Mouse (Mus musculus) limb, embryonic 10.5 days (tissue): ENCODE measurements at regions not wholly inside any gene's neighbourhood (a gene's known extent, or its start where the extent isn't known, plus 50 kb on each side); places are given as distances from the start of the nearest gene placed in this dataset.
A peak's percentile ranks its signal among the peaks of the same experiment; 100 is the strongest.

ENCODE experiments used
- DNase-seq: peaks from one replicate; pipeline ENCODE4 v3.0.0-alpha.2; 2017; ENCODE audit warnings: low spot score
- H3K27ac ChIP-seq: fragments of 300-500 bp; sonication (generic); 2 replicates; pipeline ENCODE4 v1.5.1; 2016; ENCODE audit warnings: mild to moderate bottlenecking
- H3K27me3 ChIP-seq: fragments of 300-500 bp; sonication (generic); 2 replicates; pipeline ENCODE4 v1.6.1; 2016; ENCODE audit warnings: low read depth, mild to moderate bottlenecking; ENCODE audit not compliant: poor library complexity, severe bottlenecking
- H3K36me3 ChIP-seq: fragments of 300-500 bp; sonication (generic); 2 replicates; pipeline ENCODE4 v1.6.1; 2016; ENCODE audit warnings: mild to moderate bottlenecking, moderate library complexity
- H3K4me1 ChIP-seq: fragments of 300-500 bp; sonication (generic); 2 replicates; pipeline ENCODE4 v1.6.1; 2016
- H3K4me3 ChIP-seq: fragments of 300-500 bp; sonication (generic); 2 replicates; pipeline ENCODE4 v1.5.1; 2016; ENCODE audit warnings: mild to moderate bottlenecking, moderate library complexity
- H3K9me3 ChIP-seq: fragments of 300-500 bp; sonication (generic); replicated peaks from 2 replicates; pipeline ENCODE4 v1.6.1; 2016; ENCODE audit warnings: mild to moderate bottlenecking
- WGBS: fragments of 180-500 bp; shearing (Covaris S2); methylation state at CpG from one replicate; pipeline ENCODE4 v1.1.7; 2016; 5-methylcytosine and 5-hydroxymethylcytosine counted together

DNA sequence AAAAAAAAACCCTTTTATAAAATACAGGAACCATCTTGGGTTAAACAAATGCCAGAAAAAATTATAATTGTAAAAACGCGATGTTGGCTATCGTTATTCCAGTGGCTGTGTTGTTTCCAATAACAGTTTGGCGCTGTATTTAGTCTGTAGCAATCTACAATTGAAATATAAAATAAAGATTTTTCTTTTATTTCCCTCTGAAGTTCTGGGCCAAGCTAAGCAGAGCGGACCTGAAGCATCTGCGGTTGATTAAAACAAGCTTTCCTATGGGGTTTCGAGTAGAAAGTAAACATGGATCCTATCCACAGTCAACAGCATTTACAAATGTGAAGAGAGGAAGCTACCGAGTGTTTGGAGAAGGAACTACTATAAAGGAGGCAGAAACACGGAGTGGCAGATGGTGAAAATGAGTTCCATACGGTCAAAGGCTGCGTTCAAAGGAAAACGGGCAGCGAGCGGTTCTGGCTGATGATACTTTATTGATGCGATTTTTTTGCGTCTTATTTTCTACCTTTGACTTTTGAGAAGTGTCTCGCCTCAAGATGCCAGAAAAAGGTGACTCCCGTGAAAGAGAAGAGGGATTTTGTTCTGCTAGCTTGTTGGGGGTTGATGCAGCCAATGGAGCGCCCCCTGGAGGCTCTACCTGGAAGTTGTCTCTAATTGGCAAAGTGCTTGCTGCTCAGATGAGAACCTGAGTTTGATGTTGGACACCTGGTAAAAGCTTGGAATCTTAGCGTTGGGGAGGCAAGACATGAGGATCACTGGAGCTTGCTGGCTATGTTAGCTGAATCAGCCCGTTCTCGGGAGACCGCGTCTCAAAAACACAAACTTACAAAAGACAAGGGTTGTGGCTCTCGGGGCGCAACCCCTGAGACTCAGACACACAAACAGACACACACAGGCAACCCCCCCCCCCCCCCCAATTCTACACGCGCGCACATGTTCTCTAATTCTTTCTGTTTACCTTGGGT is 96.7 kb upstream of the Psmd7 start:
- peak overlapping the region; percentile 71 for H3K27ac ChIP-seq
- H3K4me3 ChIP-seq = peak overlapping the region; percentile 35
- WGBS = 47% methylated on average over 29 of the region's 29 CpGs

DNA sequence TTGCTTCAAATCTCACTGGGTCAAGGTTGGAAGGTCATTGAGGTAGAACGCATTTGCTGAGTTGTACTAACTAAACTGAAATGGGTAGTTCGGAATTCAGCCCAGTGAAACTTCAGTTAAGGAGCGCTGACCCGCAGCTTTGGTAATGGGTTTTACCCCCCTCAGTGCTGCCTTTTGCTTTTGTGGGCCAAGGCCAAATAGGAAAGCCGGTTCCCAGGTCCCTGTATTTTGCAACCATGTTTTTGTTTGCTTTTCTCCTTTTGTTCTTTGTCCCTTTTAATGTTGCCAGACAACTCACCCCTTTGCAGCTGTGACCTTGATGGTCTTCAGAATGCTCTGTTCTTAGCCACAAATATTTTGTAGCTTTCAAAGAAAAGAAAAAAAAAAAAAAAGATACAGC is 98.7 kb upstream of the Psmd7 start:
- Histone ChIP-seq H3K36me3 (no peaks in the 10 kb centered on the region), H3K27me3 (no peaks in the 10 kb centered on the region), H3K9me3 (no peaks in the 10 kb centered on the region), H3K4me1 (peaks cover 14% of the 10 kb centered on the region; the same call in 1 of the 2 replicates), H3K4me3 (no peak overlapping the region), H3K27ac (no peak overlapping the region)
- no peak for DNase-seq
- WGBS = 84% methylated on average over 5 of the region's 5 CpGs

More for the DNA sequence above, 96.7 kb upstream of the Psmd7 start:
- Histone ChIP-seq H3K36me3 (no peaks in the 10 kb centered on the region), H3K4me1 (peaks cover 12% of the 10 kb centered on the region; the same call in 1 of the 2 replicates), H3K27me3 (no peaks in the 10 kb centered on the region), H3K9me3 (no peaks in the 10 kb centered on the region)
- peak; percentile 84 for DNase-seq

DNA sequence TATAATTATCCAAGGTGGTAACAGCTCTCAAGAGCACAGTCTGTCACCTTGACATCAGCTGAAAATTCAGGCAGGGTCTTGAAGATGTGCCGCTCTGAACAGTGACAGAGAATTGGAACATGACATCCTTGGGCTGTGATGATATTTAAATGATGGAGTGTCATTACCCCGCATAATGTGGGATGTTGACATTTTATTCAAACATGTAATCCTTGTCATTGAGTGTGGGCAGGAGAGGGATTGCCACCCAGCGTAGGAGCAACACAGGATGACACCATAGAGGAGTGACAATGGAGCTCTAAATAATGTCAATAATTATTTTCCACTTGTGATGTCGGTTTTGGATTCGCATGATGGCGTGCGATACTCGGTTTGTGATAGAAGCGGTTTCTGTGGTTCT is 99.3 kb upstream of the Psmd7 start:
- 96% methylated on average over 9 of the region's 9 CpGs for WGBS

DNA sequence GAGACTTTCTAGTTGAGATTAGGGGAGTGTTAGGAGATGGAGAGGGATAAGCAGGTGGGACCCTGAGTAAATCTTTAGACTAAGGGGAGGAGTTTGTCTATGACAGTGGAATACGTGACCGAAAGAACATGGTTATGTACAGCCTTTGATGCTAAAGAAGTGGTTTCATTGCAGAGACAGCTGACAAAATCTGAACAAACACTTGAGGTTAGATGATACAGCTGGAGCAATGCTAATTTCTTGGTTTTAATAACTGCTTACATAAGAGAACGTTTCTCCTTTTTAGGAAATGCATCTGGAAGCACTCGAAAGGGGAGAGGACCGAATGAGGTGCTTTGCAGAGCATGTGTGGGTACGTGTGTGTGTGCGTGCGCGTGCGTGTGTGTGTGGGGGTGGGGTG is 100.8 kb upstream of the Psmd7 start:
- H3K9me3 ChIP-seq = no peaks in the 10 kb centered on the region
- DNase-seq = no peak
- H3K27me3 ChIP-seq = no peaks in the 10 kb centered on the region
- H3K36me3 ChIP-seq = no peaks in the 10 kb centered on the region
- H3K27ac ChIP-seq = no peak overlapping the region
- peaks cover 12% of the 10 kb centered on the region; the same call in 1 of the 2 replicates for H3K4me1 ChIP-seq
- no peak overlapping the region for H3K4me3 ChIP-seq
- WGBS = 94% methylated on average over 10 of the region's 10 CpGs

More for the DNA sequence above, 99.3 kb upstream of the Psmd7 start:
- Histone ChIP-seq H3K4me1 (peaks cover 12% of the 10 kb centered on the region; the same call in 1 of the 2 replicates), H3K36me3 (no peaks in the 10 kb centered on the region), H3K27ac (no peak overlapping the region), H3K9me3 (no peaks in the 10 kb centered on the region), H3K4me3 (no peak overlapping the region), H3K27me3 (no peaks in the 10 kb centered on the region)
- DNase-seq = no peak

DNA sequence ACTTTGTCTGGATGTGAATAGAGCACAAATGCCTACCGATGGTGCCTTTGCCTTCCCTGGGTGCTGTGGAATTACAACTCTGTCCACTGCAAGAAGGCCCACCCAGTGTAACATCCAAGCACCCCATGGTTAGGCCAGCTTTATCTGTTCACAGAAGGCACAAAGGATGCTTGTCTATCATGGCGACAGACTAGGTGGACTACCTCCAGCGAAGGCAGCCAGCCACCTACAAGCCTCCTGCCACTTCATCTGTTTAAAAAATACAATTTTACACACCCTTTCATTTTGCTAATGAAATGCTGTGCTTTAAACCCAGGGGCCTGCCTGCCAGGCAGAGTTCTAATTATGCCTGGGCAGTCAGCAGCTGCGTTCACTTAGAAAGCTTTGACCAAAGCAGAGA is 103.0 kb upstream of the Psmd7 start:
- Histone ChIP-seq H3K27ac (0 out of 2 replicates have a peak overlapping the region, but pooled peaks have one; percentile 15), H3K4me1 (peaks cover 16% of the 10 kb centered on the region), H3K4me3 (no peak overlapping the region), H3K36me3 (no peaks in the 10 kb centered on the region), H3K9me3 (no peaks in the 10 kb centered on the region), H3K27me3 (no peaks in the 10 kb centered on the region)
- 85% methylated on average over 4 of the region's 4 CpGs for WGBS
- no peak for DNase-seq

DNA sequence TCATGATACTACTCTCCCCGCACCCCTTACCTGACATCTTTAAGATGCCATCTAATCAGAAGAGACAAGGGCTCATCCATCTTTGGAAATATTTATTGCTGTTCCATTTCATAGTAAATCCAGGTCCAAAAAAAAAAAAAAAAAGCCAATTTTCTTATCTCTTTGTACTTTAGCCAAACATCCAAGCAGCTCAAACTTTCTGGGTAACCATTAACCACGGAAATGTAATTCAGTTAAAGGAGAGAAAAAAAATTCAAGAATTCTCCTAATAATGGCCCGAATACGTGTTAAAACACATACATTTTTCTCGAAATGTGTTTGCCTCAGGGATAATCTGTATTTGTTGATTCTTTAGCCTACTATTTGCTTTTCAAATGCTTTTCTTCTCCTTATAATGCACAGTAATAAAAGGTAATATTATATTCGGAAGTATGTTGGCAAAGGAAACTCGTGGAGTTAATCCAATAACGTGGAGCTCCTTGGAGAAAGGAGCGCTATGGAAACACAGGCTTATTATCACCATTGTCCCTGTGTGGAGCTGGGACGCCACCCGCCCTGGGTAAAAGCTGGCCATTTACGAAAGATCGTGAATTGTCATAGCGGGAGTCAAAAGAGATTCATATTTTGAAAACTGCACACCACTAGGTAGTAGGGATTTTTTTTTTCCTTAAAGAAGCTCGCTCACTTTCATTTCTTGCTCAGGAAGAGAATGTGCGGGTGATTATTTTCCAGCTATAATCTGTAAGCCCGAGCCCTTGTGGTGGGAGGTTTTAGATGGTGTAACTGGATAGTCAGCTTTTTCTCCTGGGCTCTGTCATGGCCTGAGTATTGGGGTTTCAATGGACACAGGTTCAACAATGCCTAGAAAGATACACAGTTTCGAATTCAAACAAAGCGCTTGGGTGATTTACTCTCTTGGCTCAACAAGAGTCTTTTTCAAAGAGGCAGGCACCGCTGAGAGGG is 108.4 kb upstream of the Psmd7 start:
- no peak for DNase-seq
- H3K27ac ChIP-seq = no peak overlapping the region
- peaks cover 22% of the 10 kb centered on the region for H3K4me1 ChIP-seq
- H3K36me3 ChIP-seq = no peaks in the 10 kb centered on the region
- no peaks in the 10 kb centered on the region for H3K27me3 ChIP-seq
- no peaks in the 10 kb centered on the region for H3K9me3 ChIP-seq
- WGBS = 91% methylated on average over 20 of the region's 20 CpGs
- no peak overlapping the region for H3K4me3 ChIP-seq

DNA sequence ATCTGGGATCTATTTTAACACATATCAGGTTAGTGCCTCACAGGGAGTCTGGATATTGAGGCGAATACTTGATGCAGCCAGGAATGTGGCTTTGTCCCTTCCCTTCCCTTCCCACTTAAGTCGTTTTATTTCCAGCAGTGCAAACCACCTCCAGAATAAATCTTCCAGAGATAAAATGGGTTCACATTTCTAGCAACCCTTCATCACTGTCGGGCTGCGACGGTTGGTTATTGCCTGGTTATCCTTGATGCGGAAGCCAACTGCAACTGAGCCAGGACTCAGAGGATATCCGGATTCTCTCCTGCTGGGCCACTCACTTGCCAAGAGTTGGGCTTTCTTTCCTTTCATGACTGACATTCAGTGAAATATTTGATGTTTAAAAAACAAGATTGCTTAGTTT is 111.0 kb upstream of the Psmd7 start:
- no peak for DNase-seq
- Histone ChIP-seq H3K27me3 (no peaks in the 10 kb centered on the region), H3K9me3 (no peaks in the 10 kb centered on the region), H3K4me1 (peaks cover 22% of the 10 kb centered on the region), H3K36me3 (no peaks in the 10 kb centered on the region), H3K27ac (no peak overlapping the region), H3K4me3 (no peak overlapping the region)
- 45% methylated on average over 7 of the region's 7 CpGs for WGBS

DNA sequence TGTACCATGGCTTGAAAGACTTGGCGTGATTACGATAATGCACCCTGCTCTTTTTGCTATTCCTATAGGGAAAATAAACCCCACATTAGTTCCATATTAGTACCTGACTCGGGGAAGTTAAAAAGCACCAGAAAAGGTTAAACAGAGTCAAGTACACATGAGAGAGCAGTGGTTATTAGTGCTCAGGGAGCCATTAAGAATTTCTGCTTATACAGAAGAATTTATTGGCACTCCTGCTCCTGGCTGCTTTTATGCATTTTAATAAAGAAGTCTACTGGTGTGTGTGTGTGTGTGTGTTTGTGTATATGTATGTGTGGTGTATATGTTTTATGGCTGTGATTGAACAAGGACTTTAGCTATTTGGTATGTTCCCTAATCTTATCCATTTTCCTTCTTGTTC is 111.5 kb upstream of the Psmd7 start:
- no peak overlapping the region for H3K27ac ChIP-seq
- H3K27me3 ChIP-seq = no peaks in the 10 kb centered on the region
- no peak for DNase-seq
- WGBS = 84% methylated on average over 3 of the region's 3 CpGs
- peaks cover 21% of the 10 kb centered on the region for H3K4me1 ChIP-seq
- H3K36me3 ChIP-seq = no peaks in the 10 kb centered on the region
- H3K4me3 ChIP-seq = no peak overlapping the region
- H3K9me3 ChIP-seq = no peaks in the 10 kb centered on the region

DNA sequence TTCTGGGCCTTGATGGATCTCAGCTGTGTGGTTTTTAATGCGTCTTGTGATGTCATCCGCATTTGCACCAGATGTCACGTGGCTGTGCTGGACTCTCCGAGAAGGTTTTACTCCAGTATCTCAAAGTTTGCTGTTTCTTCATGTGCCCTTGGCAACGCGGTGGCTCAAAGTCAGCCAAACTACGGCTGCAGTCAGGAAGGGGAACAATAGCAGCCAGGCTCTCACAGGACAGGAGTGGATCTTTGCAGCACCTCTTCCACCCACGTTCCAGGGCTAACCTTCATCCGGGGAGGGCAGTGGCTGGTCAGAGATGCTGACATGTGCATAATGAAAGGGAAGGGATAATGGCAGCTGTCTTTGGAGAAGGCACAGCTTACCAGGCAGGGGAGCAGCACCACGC is 127.6 kb upstream of the Psmd7 start:
- H3K27me3 ChIP-seq = no peaks in the 10 kb centered on the region
- no peaks in the 10 kb centered on the region for H3K36me3 ChIP-seq
- H3K4me1 ChIP-seq = peaks cover 4% of the 10 kb centered on the region; the same call in 1 of the 2 replicates
- H3K27ac ChIP-seq = no peak overlapping the region
- WGBS = 90% methylated on average over 10 of the region's 10 CpGs
- DNase-seq = no peak
- H3K9me3 ChIP-seq = no peaks in the 10 kb centered on the region
- H3K4me3 ChIP-seq = no peak overlapping the region

DNA sequence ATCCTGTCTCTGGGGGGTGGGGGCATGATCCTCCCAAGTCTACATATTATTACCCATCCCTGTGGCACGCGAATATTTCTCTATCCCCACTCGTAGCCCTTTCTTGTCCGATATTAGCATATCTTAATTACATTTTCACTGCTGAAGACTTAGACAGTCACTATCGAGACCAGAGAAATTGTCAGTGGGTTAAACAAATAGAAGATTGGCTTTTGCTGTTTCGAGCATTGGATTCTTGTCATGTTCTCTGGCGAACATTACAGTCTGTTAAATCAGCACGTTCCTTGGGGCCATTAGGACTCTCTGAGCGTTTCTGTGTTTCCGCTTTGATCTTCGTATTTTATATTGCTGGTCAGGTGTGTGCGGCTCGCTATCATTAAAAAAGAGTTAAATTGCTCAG is 129.6 kb upstream of the Psmd7 start:
- Histone ChIP-seq H3K27me3 (no peaks in the 10 kb centered on the region), H3K4me1 (no peaks in the 10 kb centered on the region), H3K9me3 (no peaks in the 10 kb centered on the region), H3K27ac (no peak overlapping the region), H3K36me3 (no peaks in the 10 kb centered on the region), H3K4me3 (no peak overlapping the region)
- no peak for DNase-seq
- 90% methylated on average over 13 of the region's 13 CpGs for WGBS

DNA sequence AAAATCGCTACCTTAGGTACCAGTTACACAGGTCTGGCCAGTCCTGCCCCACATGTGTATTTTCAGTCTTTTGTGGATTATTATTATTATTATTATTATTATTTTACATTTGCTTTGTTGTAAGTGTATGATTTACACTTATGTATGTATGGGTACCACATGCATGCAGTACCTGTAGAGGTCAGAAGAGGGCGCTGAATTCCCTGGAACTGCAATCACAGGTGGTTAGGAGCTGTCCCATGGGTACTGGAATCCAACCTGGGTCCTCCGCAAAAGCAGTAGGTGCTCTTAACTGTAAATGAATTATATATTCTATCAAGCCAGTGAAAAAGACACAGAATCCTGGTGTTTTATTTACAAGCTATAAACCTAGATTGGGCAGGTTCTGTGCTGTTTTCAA is 131.4 kb upstream of the Psmd7 start:
- 63% methylated on average over 3 of the region's 3 CpGs for WGBS
- H3K4me3 ChIP-seq = no peak overlapping the region
- no peak for DNase-seq

DNA sequence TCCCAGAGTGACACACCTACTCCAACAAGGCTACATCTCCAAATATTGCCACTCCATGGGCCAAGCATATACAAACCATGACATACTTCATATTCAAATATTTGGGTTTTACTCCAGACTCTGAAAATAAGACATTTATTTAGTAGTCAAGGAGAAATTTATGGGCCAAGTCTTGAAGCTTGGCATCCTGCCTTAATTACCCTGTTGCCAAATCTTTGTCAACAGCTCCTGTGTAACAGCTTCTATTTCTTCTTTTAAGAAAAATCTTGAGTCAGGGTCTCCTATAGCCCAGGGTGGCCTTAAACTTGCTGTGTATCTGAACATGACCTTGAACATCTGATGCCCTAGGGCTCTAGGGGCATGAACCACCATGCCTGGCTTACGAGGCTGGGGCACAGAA is 138.5 kb upstream of the Psmd7 start:
- no peaks in the 10 kb centered on the region for H3K27me3 ChIP-seq
- 95% methylated on average over 1 of the region's 1 CpGs for WGBS
- no peak overlapping the region for H3K4me3 ChIP-seq
- no peaks in the 10 kb centered on the region for H3K36me3 ChIP-seq
- H3K4me1 ChIP-seq = no peaks in the 10 kb centered on the region
- no peak for DNase-seq
- no peak overlapping the region for H3K27ac ChIP-seq
- H3K9me3 ChIP-seq = no peaks in the 10 kb centered on the region

More for the DNA sequence above, 131.4 kb upstream of the Psmd7 start:
- Histone ChIP-seq H3K27ac (no peak overlapping the region), H3K36me3 (no peaks in the 10 kb centered on the region), H3K4me1 (no peaks in the 10 kb centered on the region), H3K27me3 (no peaks in the 10 kb centered on the region), H3K9me3 (no peaks in the 10 kb centered on the region)

DNA sequence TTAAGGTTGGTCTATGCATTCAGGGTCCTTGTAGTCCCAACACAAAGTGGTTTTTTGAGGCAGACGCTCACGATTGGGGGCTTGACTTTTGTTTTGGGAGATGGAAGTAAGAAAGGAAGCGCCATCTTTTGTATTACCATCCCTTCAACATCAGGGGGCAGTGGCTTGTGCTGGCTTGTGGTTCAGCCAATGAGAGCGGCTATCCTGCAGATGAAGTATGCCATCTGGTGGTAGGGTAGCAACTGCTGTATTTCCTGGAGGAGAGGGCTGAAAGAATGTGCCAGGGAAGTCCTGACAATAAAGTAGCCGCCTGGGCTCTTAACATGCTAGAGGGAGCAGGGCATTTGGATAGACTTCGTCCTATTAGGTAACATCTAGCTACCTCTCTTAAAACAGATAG is 139.0 kb upstream of the Psmd7 start:
- whole genome bisulfite sequencing = 94% methylated on average over 6 of the region's 6 CpGs
- Histone ChIP-seq H3K36me3 (no peaks in the 10 kb centered on the region), H3K27me3 (no peaks in the 10 kb centered on the region), H3K4me3 (no peak overlapping the region), H3K4me1 (no peaks in the 10 kb centered on the region), H3K27ac (no peak overlapping the region), H3K9me3 (no peaks in the 10 kb centered on the region)
- no peak for DNase-seq
